Mouse (Mus musculus) cerebellum, adult (tissue): ENCODE data around the gene Oxgr1.

Experiments
- ATAC-seq: cut with Nextera tagmentation; 2 replicates; pipeline ENCODE4 v1.9.2; 2017; ENCODE audit warnings: mild to moderate bottlenecking, moderate library complexity, mixed read lengths; ENCODE audit not compliant: insufficient number of reproducible peaks, low FRiP score, low TSS enrichment

Gene Oxgr1

GRCm38 (mm10) chr14:119981314-119981713 lies 60.9 kb downstream of the Oxgr1 start:
- ATAC-seq = no peak

- ATAC-seq = no peak
Measured at GRCm38 (mm10) chr14:119980698-119981235, 61.5 kb downstream of the Oxgr1 start.
